Mouse (Mus musculus): ENCODE data around the gene Tmem8b.

Gene Tmem8b

GRCm38 (mm10) chr4:43713652-43714219 lies 45.0 kb downstream of the Tmem8b start:
- peak; percentile 49 for DNase-seq (ENCODE audit: low read depth, low spot score)

DNA sequence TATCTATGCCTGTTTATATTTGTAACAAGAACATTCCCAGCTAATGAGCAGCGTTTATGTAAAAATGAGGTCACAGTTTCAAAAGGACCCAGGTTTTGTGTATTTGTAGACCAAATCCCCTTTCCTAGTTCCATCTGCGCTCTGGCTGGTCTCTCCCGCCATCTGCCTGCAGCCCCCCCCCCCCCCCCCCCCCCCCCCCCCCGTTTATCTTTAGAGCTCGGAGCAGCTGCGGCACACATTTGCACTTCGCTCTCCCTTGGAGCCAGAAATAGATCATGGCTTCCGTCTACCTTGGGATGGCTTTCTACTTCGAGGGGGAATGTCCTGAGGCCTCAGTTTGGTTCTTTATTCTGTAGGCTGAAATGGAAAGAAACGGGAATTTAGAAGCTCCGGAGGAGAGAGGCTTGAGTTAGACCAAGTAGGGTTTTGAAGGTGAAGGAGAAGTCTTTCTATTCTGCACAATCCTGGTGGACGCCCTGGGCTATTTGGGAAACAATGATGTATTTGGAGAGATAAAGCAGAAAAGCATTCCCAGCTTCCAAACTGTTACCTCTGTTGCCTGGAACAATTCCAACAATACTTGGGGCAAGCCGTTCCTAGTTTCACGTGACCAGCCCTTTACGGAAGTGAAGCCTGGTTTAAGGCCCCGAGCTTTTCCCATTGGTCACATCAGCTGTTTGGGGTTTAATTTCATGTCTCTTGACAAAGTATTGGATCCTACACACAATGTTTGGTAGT lies 51.9 kb downstream of the Tmem8b start:
- no peak for DNase-seq (ENCODE audit: low read depth, low spot score)

GRCm38 (mm10) chr4:43722191-43722590 lies 53.4 kb downstream of the Tmem8b start:
- peak; percentile 43 for DNase-seq (ENCODE audit: low read depth, low spot score)

DNA sequence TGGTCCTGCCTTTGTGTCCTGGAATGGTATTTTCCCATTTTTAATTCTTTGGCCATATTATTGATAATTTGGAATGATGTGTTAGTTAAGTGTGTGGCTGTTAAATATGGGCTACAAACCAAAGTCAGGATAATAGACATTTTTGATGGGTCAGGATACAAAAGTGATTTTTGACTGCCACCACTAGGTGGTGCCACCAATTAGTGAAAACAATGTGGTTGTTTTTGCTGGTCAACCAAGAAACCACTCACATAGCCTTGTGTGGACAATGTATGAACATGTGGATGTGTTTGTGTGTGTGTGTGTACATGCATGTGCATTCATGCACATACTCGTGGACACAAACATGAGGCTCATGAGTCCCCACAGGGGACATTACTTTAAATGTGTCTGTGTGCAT lies 56.0 kb downstream of the Tmem8b start:
- DNase-seq (ENCODE audit: low read depth, low spot score) = no peak

DNA sequence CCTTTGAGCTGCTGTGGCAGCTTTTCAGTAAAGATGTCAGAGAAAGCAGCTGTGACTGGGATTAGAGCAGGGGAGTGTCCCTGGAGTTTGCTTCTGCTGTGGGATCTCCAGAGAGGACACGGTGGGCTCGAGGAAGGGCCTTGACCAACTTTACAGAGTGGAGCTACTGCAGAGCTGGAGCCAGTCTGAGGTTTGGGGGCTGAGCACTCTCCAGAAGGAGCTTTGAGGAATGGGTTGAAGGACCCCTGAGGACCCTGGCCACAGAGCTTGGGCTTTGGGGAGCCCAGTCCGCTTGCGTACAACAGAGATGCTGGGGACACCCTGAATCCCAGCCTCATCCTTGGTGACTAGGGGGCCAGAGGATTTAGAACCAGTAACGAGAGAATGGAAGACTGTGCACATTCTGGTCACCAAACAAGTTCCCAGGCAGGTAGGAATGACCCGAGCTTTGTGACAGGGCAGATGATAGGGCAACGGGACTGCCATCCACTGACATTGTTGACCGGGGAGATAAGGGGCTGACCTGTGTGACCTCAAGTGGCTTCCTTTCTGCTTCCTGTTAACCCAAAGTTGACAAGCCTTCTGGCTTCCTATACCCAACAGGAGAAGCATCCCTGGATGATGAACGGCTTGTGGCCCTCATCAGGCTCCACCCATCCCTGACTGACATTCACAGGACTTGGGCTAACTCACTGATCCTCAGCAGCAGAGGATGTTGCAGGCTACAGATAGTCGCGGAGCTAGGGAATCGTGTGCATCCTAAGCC lies 57.6 kb downstream of the Tmem8b start:
- no peak for DNase-seq (ENCODE audit: low read depth, low spot score)

DNA sequence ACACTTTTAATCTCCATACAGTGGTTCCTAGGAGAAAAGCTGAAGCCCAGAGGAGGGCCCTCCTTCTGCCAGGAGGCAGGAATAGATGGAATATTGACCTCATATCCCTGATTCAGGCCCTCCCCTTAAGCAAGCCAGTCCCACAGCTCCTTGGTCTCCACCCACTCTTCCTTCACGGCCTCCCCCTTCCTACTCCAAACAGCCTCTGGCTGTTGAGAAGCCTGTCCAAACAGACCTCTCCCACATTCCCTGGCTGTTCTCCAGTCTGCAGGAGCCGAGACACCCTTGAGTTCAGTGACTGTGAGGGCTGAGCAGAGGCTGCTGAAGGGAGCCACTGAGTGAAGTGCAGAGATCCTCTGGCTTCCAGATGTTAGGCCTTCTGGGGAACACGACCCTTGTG lies 58.2 kb downstream of the Tmem8b start, which contains the start of gene Hrct1:
Hrct1 (plus strand) TSS at position 194 of the 400 bp plus-strand sequence.
- DNase-seq (ENCODE audit: low read depth, low spot score) = no peak

- no peak for DNase-seq (ENCODE audit: low read depth, low spot score)
Measured at GRCm38 (mm10) chr4:43727718-43728575, 59.2 kb downstream of the Tmem8b start.

- no peak for DNase-seq (ENCODE audit: low read depth, low spot score)
Measured at GRCm38 (mm10) chr4:43728576-43728954, 59.8 kb downstream of the Tmem8b start.

DNA sequence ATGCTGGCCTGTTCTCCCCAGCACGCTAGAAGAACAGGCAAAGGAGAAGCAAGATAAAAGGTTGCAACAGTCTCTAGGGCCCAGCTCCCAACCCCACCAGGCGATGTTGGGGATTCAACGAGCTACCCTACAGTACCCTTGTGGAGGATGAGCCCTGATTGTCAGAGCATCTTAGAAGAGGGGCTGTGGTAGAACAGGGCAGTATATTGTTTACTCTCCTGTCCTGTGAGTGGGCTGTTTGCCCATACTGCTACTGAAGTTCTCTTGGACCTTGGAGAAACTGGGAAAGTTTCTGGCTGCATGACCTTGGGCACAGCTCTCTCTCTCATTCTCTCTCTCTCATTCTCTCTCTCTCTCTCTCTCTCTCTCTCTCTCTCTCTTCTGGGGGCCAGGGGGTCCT lies 60.4 kb downstream of the Tmem8b start:
- DNase-seq (ENCODE audit: low read depth, low spot score) = no peak

GRCm38 (mm10) chr4:43729794-43730550 lies 61.2 kb downstream of the Tmem8b start, which contains the start of gene Spaar:
Spaar (plus strand) TSS chr4:43730034.
- DNase-seq (ENCODE audit: low read depth, low spot score) = no peak

DNA sequence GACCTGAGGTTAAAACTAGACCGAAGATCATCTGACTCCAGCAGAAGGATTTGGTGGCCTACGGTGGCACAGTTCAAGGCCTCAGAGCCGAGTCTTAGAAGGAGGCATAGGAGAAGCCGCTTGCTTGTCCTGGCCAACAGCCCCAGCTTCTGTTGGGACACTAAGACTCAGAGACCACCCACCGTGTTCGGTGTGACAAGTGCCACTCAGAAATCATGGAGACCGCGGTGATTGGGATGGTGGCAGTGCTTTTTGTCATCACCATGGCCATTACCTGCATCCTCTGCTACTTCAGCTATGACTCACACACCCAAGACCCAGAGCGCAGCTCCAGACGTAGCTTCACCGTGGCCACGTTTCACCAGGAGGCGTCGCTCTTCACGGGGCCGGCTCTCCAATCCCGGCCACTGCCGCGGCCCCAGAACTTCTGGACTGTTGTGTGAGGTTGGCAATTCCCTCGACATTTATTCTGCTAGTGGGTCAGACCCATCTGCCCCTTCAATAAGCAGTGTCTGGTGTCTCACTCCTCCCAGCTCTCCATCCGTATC lies 62.1 kb downstream of the Tmem8b start:
- DNase-seq (ENCODE audit: low read depth, low spot score) = no peak

GRCm38 (mm10) chr4:43732171-43732570 lies 63.4 kb downstream of the Tmem8b start:
- no peak for DNase-seq (ENCODE audit: low read depth, low spot score)

DNA sequence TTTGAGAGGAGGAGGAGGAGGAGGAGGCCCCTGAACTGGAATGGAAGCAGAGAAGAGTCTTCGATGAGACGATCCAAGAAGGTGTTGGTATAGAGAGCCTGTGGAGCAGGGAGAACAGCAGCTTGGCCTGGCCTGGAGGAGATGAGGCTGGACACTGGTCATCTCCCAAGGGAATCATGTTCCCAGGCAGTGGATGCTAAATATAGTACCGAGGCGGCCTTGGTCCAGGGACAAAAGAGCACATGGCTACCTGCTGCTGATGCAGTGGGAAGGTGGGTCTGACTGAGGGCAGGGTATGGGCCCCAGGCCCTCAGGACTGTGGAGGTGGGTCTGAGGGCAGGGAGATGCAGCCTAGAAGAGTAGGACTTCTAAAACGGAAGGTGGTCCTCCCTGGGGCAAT lies 64.4 kb downstream of the Tmem8b start:
- no peak for DNase-seq (ENCODE audit: low read depth, low spot score)

DNA sequence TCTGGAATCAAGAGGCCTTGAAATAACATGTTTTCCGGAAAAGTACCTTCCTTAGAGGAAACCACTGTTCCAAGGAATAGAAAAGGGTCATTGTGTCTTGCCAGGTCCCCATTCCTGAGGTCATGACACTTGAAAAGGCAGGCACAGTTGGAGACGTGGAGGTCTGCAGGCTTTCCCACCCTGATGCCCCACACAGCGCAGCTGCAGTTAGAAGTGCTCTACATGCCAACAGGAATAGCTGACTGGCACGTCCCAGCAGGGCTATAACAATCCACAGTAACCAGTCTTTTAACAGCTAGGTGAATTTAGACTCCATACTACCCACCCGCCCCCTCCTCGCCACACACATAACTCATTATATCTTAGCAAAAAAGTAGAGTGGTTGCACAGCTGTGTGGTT lies 68.4 kb downstream of the Tmem8b start:
- no peak for DNase-seq (ENCODE audit: low read depth, low spot score)

DNA sequence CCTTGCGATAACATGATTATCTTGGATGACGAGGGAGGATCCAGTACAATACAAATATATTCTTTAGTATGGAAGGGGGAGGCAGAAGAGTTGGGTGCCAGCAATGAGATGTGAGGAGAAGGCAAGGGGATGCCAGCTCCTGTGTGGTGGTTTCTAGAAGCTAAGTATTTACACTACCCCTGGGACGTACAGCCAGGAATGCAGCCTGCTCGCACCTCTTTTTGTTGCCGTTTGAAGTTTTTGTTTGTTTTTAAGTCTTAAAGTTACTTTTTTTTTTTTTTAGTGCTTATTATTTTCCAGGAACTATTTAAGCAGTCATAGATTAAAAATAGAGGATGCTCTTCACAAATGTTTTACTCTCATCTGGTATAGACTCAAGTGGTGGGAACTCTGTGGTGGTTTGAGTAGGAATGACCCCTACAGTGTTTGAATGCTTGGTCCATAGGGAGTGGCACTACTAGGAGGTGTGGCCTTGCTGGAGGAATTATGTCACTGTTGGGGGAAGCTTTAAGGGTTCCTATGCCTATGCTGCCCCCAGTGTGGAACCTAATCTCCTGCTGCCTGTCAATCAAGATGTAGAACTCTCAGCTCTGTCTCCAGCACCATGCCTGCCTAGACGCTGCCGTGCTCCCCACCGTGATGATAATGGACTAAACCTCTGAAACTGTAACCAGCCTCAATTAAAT lies 70.4 kb downstream of the Tmem8b start:
- no peak for DNase-seq (ENCODE audit: low read depth, low spot score)

DNA sequence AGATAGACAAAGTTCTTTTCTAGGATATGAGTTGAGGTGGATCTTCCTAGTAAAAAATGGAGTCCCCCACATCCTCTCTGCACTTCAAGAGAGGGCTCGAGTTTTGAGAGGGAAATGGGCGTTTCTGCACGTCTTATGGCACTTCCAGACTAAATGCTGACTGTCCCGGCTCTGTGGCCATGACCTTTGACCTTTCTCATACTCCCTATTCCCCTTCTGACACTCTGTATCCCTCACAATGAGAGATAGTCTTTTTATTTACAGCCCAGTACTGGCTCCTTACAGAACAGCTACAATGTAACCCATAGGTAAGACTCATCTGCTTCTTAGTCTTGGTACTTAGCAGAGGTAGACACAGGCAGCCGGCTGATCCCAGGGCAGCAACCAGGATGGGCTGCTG lies 72.8 kb downstream of the Tmem8b start:
- DNase-seq (ENCODE audit: low read depth, low spot score) = no peak

Data from telencephalon, adult 2 months (tissue).